Mouse (Mus musculus) embryonic fibroblast, embryonic 13.5 days (primary cell): ENCODE measurements around the gene Cx3cr1. TPM values are rescaled to one million over a fixed set of nuclear protein-coding genes. Genes with fewer than 3 reads are reported as not detected.

Source experiments
- H3K27ac ChIP-seq: 2 replicates; pipeline ENCODE4 v1.5.1; 2012; ENCODE audit warnings: low read length, control low read depth, inconsistent platforms; ENCODE audit not compliant: insufficient read depth
- H3K4me1 ChIP-seq: 2 replicates; pipeline ENCODE4 v1.6.1; 2011; ENCODE audit warnings: low read length; ENCODE audit not compliant: control insufficient read depth, insufficient read depth
- H3K4me3 ChIP-seq: 2 replicates; pipeline ENCODE4 v1.5.1; 2011; ENCODE audit warnings: mild to moderate bottlenecking, control low read depth, low read length; ENCODE audit not compliant: insufficient read depth
- CTCF ChIP-seq: IDR thresholded peaks from 2 replicates; pipeline ENCODE4 v1.5.1; 2011; ENCODE audit warnings: mild to moderate bottlenecking, control low read depth, low read length, moderate library complexity, borderline replicate concordance; ENCODE audit not compliant: insufficient read depth
- POLR2A ChIP-seq: IDR thresholded peaks from 2 replicates; pipeline ENCODE4 v1.6.1; 2011; ENCODE audit warnings: low read depth, mild to moderate bottlenecking, control low read depth, low read length, moderate library complexity
- polyA plus RNA-seq: library from polyadenylated mRNA; stranded (reverse); fragments of >200 nt; gene quantifications from 2 replicates; pipeline ENCODE4 v1.2.4, GENCODE M21; 2011; ENCODE audit warnings: low read depth; ENCODE audit not compliant: missing spikeins, insufficient read length

Cx3cr1 gene
- polyA plus RNA-seq, 1 experiment = 2.9 TPM

GRCm38 (mm10) chr9:119979749-119980148 is 89.9 kb downstream of the Cx3cr1 start:
- Histone ChIP-seq H3K27ac (no peak overlapping the region), H3K4me1 (peaks cover 31% of the 10 kb centered on the region), H3K4me3 (no peak overlapping the region)
- TF ChIP-seq CTCF (no peak), POLR2A (no peak)

- H3K4me1 ChIP-seq = peaks cover 31% of the 10 kb centered on the region
- TF ChIP-seq POLR2A (no peak), CTCF (no peak)
- H3K4me3 ChIP-seq = no peak overlapping the region
- H3K27ac ChIP-seq = no peak overlapping the region
Observed at GRCm38 (mm10) chr9:119978811-119979441, 90.8 kb downstream of the Cx3cr1 start.

GRCm38 (mm10) chr9:119978151-119978810 is 91.4 kb downstream of the Cx3cr1 start:
- no peak overlapping the region for H3K27ac ChIP-seq
- TF ChIP-seq POLR2A (no peak), CTCF (no peak)
- no peak overlapping the region for H3K4me3 ChIP-seq
- peaks cover 31% of the 10 kb centered on the region for H3K4me1 ChIP-seq

- H3K4me1 ChIP-seq = peaks cover 31% of the 10 kb centered on the region
- TF ChIP-seq POLR2A (no peak), CTCF (no peak)
- H3K4me3 ChIP-seq = no peak overlapping the region
- H3K27ac ChIP-seq = 0 out of 2 replicates have a peak overlapping the region, but pooled peaks have one; percentile 18
Observed at GRCm38 (mm10) chr9:119977557-119978060, 92.1 kb downstream of the Cx3cr1 start.

- TF ChIP-seq CTCF = no peak
- TF ChIP-seq POLR2A = no peak
- H3K27ac ChIP-seq = peak overlapping the region; percentile 18; the same call in 1 of the 2 replicates
Observed at GRCm38 (mm10) chr9:119976704-119977556, 92.7 kb downstream of the Cx3cr1 start.

GRCm38 (mm10) chr9:119975286-119975685 is 94.4 kb downstream of the Cx3cr1 start:
- peaks cover 34% of the 10 kb centered on the region for H3K4me1 ChIP-seq
- H3K27ac ChIP-seq = no peak overlapping the region
- TF ChIP-seq POLR2A (no peak), CTCF (no peak)
- no peak overlapping the region for H3K4me3 ChIP-seq

More at GRCm38 (mm10) chr9:119976704-119977556, 92.7 kb downstream of the Cx3cr1 start:
- Histone ChIP-seq H3K4me3 (no peak overlapping the region), H3K4me1 (peaks cover 31% of the 10 kb centered on the region)

GRCm38 (mm10) chr9:119974609-119975008 is 95.1 kb downstream of the Cx3cr1 start:
- H3K27ac ChIP-seq = no peak overlapping the region
- no peak overlapping the region for H3K4me3 ChIP-seq
- H3K4me1 ChIP-seq = peaks cover 31% of the 10 kb centered on the region

GRCm38 (mm10) chr9:119973869-119974520 is 95.7 kb downstream of the Cx3cr1 start:
- H3K4me3 ChIP-seq = no peak overlapping the region
- H3K27ac ChIP-seq = no peak overlapping the region
- peaks cover 26% of the 10 kb centered on the region for H3K4me1 ChIP-seq
- TF ChIP-seq CTCF (peak; percentile 60; the same call in 1 of the 2 replicates), POLR2A (no peak)

More at GRCm38 (mm10) chr9:119974609-119975008, 95.1 kb downstream of the Cx3cr1 start:
- TF ChIP-seq POLR2A (no peak), CTCF (no peak)

- H3K4me3 ChIP-seq = no peak overlapping the region
- H3K4me1 ChIP-seq = peaks cover 19% of the 10 kb centered on the region
- TF ChIP-seq POLR2A (no peak), CTCF (no peak)
- no peak overlapping the region for H3K27ac ChIP-seq
Observed at GRCm38 (mm10) chr9:119973281-119973680, 96.4 kb downstream of the Cx3cr1 start.

GRCm38 (mm10) chr9:119972582-119972981 is 97.1 kb downstream of the Cx3cr1 start:
- Histone ChIP-seq H3K4me1 (peaks cover 12% of the 10 kb centered on the region), H3K27ac (no peak overlapping the region), H3K4me3 (no peak overlapping the region)
- no peak for TF ChIP-seq POLR2A
- no peak for TF ChIP-seq CTCF
